Mouse (Mus musculus): Measurements from ENCODE around the gene Cldn34b3. TPM values are rescaled to one million over a fixed set of nuclear protein-coding genes. Genes with fewer than 3 reads are reported as not detected.
"Not testable (repeated sequence)": the region's sequence is repeated elsewhere in the genome, so short reads cannot be mapped to it uniquely, and the experiment has no call there.

Gene Cldn34b3
- not detected for total RNA-seq (2021)
- long read RNA-seq, experiment 1: 0 reads
- long read RNA-seq, experiment 2: 0 reads

DNA sequence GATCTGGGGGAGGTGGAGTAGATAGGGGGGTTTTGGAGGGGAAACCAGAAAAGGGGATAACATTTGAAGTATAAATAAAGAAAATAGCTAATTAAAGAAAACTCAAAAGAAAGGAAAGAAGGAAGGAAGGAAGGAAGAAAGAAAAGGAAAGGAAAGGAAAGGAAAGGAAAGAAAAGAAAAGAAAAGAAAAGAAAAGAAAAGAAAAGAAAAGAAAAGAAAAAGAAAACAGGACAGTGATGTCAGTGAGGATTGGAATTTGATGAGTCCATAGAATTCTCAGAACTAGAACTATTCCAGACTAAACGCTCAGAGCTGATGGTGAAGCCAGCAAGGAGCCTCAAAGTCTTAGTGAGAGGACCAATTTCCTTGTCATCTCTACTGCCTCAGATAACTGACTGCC, at the start of gene Cldn34b3:
Cldn34b3 (plus strand) TSS at position 301 of the 400 bp plus-strand sequence.
- not testable (repeated sequence) for DNase-seq (ENCODE audit: low spot score in 2 of 2)

Other genes starting within 250 kb of the Cldn34b3 start
- gene Cldn34b4, start 129.0 kb downstream of the Cldn34b3 start, total RNA-seq (2021): not detected

Measured in adrenal gland, adult 18-20 months (tissue).